Mouse (Mus musculus) megakaryocyte, embryonic 14.5 days (primary cell): Measurements from ENCODE around the gene Cyb5d1.

ENCODE experiments used
- FLI1 ChIP-seq: IDR thresholded peaks from 2 replicates; pipeline ENCODE4 v1.6.1; 2012; ENCODE audit warnings: low read length, inconsistent platforms, mixed read lengths
- GATA1 ChIP-seq: IDR thresholded peaks from 3 replicates; pipeline ENCODE4 v1.6.1; 2012; ENCODE audit warnings: mixed read lengths, low read length, inconsistent platforms, borderline replicate concordance

DNA sequence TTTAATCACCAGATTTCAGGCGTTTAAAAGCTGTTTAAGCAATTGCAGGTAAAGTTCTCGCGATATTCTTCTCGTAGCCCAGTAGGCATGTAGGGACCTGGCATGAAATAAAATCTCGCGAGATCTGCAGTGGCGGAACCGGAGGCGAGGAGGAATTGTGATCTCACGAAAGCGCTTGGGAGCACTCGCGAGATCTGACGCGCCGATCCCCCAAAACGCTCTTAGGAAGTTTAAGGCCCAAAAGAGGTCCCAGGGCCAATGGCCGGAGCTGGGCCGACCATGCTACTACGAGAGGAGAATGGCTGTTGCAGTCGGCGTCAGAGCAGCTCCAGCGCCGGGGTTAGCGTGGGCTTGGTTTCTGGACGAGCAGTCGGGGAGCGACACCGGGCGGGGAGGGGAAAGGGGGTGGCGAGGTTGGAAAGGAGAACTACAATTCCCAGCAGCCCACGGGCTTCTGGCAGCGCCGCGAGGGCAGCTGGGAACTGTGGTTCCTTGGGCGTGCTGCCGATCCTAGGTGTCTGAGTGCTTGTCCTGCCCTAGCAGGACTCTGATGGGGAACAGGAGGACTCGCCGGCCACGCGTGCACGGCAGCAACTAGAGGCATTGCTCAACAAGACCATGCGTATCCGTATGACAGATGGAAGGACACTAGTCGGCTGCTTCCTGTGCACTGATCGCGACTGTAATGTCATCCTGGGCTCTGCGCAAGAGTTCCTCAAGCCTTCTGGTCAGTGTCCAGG lies 373 bp upstream of the Cyb5d1 start:
- TF ChIP-seq GATA1 (no peak), FLI1 (no peak)
